Comparison of ENCODE assay signal across 20 mouse cellular contexts in the genomic region with DNA sequence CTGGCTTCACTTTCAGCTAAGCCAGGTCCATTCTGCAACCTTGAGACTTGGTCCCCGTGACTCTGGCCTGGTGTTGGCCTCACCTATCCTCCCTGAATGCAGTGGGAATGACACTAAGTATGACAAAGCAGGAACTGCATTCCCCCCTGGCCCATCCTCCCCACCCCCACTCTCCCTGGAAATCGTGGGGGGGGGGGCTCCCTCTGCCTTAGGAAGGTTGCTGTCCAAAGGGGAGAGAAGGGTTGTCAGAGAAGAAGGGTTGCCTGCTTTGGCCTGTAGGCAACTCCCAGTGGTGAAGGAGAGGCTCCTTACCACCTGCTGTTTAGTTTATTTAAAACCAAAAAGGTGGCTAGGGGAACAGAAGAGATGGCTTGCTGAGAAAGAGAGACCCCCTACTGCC. TPM values are rescaled to one million over a fixed set of nuclear protein-coding genes. Genes with fewer than 3 reads are reported as not detected.
DNase-seq lines count a peak whose midpoint lies in the region; ATAC-seq and TF ChIP-seq lines count a peak whose summit lies in the region.
"Had no signal": no experiment of that assay in that cellular context is flagged by ENCODE, and none has a peak within 500 bp of the region (broad histone marks: within the 10 kb centered on the region; RNA-seq: fewer than 3 reads in every experiment).

No protein-coding gene starts in this region.

- H3K27me3 ChIP-seq in erythroblast, embryonic 14.5 days (ENCODE audit: control insufficient read depth) = peaks cover 10% of the 10 kb centered on the region
- H3K27me3 ChIP-seq in hindbrain, embryonic 12.5 days = peaks cover 12% of the 10 kb centered on the region
- H3K27me3 ChIP-seq in hindbrain, postnatal 0 days (ENCODE audit: insufficient read depth, low read length) = no peaks in the 10 kb centered on the region
- peaks cover 24% of the 10 kb centered on the region for H3K27me3 ChIP-seq in liver, embryonic 13.5 days

- TF ChIP-seq POLR2A in bone marrow, adult 2 months (IDR thresholded peaks at IDR 0.05; ENCODE audit: borderline replicate concordance, control insufficient read depth, low read depth, low read length) = no peak

- no peak overlapping the region; the same call in 1 of the 2 replicates for H3K27ac ChIP-seq in hindbrain, embryonic 12.5 days
- H3K27ac ChIP-seq in hindbrain, postnatal 0 days = no peak overlapping the region
- peak overlapping the region; percentile 55 for H3K27ac ChIP-seq in bone marrow, adult 2 months (ENCODE audit: control insufficient read depth, insufficient read depth, low read depth, low read length, poor library complexity)
- H3K27ac ChIP-seq in liver, embryonic 13.5 days = peak overlapping the region; percentile 100
- H3K27ac ChIP-seq: limb, embryonic 15.5 days had no signal

- WGBS in hindbrain, embryonic 12.5 days = 16% methylated on average over 2 of the region's 2 CpGs
- 33% methylated on average over 2 of the region's 2 CpGs for WGBS in hindbrain, postnatal 0 days
- 45% methylated on average over 2 of the region's 2 CpGs for WGBS in bone marrow, adult 2 months
- 34% methylated on average over 2 of the region's 2 CpGs for WGBS in liver, embryonic 13.5 days (ENCODE audit: insufficient replicate concordance)

- no peak overlapping the region; the same call in 1 of the 2 replicates for H3K9ac ChIP-seq in hindbrain, embryonic 12.5 days
- no peak overlapping the region for H3K9ac ChIP-seq in hindbrain, postnatal 0 days (replicated peaks; ENCODE audit: low read length)
- H3K9ac ChIP-seq in liver, embryonic 13.5 days = peak overlapping the region; percentile 91
- H3K9ac ChIP-seq: forebrain, postnatal 0 days; limb, embryonic 15.5 days had no signal

- no peak for TF ChIP-seq CTCF in hindbrain, postnatal 0 days (IDR thresholded peaks at IDR 0.05; ENCODE audit: low read depth)
- TF ChIP-seq CTCF in bone marrow, adult 2 months (IDR thresholded peaks at IDR 0.05; ENCODE audit: control insufficient read depth, insufficient read depth, low read length) = no peak

- no peak for DNase-seq in hindbrain, postnatal 0 days (ENCODE audit: low spot score)
- DNase-seq in liver, embryonic 13.5 days = no peak
- DNase-seq in frontal cortex, postnatal 10 days (ENCODE audit: low spot score in 2 of 2) = no peak
- DNase-seq in B cell, adult 2 months = no peak
- DNase-seq: adrenal gland, postnatal 14 days; cerebellum, adult 8-10 months; forebrain, postnatal 0 days; heart, adult 18-20 months; kidney, adult 9 months; kidney, postnatal 36 days; retina, postnatal 1 day; thymus, adult 18-20 months had no signal

- H3K4me1 ChIP-seq in erythroblast, embryonic 14.5 days (ENCODE audit: control insufficient read depth) = peaks cover 95% of the 10 kb centered on the region
- H3K4me1 ChIP-seq in hindbrain, embryonic 12.5 days = peaks cover 16% of the 10 kb centered on the region
- peaks cover 8% of the 10 kb centered on the region for H3K4me1 ChIP-seq in hindbrain, postnatal 0 days (ENCODE audit: insufficient read depth, low read length)
- H3K4me1 ChIP-seq in bone marrow, adult 2 months (ENCODE audit: control insufficient read depth, insufficient read depth, low read length) = no peaks in the 10 kb centered on the region; the same call in 1 of the 2 replicates
- peaks cover 90% of the 10 kb centered on the region for H3K4me1 ChIP-seq in liver, embryonic 13.5 days (replicated peaks)

- H3K4me3 ChIP-seq in erythroblast, embryonic 14.5 days (replicated peaks) = peak overlapping the region; percentile 67
- H3K4me3 ChIP-seq in hindbrain, embryonic 12.5 days = no peak overlapping the region
- H3K4me3 ChIP-seq in hindbrain, postnatal 0 days (ENCODE audit: low read length) = no peak overlapping the region
- H3K4me3 ChIP-seq in bone marrow, adult 2 months (replicated peaks; ENCODE audit: control insufficient read depth, low read depth, low read length) = peak overlapping the region; percentile 0
- peak overlapping the region; percentile 47 for H3K4me3 ChIP-seq in liver, embryonic 13.5 days (replicated peaks)
- H3K4me3 ChIP-seq: limb, embryonic 15.5 days had no signal

- 0 out of 2 replicates have a peak overlapping the region, but pooled peaks have one; percentile 15 for H3K4me2 ChIP-seq in hindbrain, embryonic 12.5 days (replicated peaks)
- no peak overlapping the region for H3K4me2 ChIP-seq in hindbrain, postnatal 0 days (ENCODE audit: low read depth, low read length)
- H3K4me2 ChIP-seq in liver, embryonic 13.5 days = peak overlapping the region; percentile 79
- H3K4me2 ChIP-seq: limb, embryonic 15.5 days had no signal

- peaks cover 10% of the 10 kb centered on the region for H3K9me3 ChIP-seq in erythroblast, embryonic 14.5 days (ENCODE audit: control insufficient read depth, low read length)
- no peaks in the 10 kb centered on the region for H3K9me3 ChIP-seq in hindbrain, embryonic 12.5 days (replicated peaks)
- H3K9me3 ChIP-seq in hindbrain, postnatal 0 days (ENCODE audit: low read length) = no peaks in the 10 kb centered on the region
- H3K9me3 ChIP-seq in liver, embryonic 13.5 days (replicated peaks) = peaks cover 1% of the 10 kb centered on the region
- H3K9me3 ChIP-seq: limb, embryonic 15.5 days had no signal

- H3K36me3 ChIP-seq in erythroblast, embryonic 14.5 days (ENCODE audit: control insufficient read depth) = peaks cover 55% of the 10 kb centered on the region
- no peaks in the 10 kb centered on the region for H3K36me3 ChIP-seq in hindbrain, embryonic 12.5 days
- no peaks in the 10 kb centered on the region for H3K36me3 ChIP-seq in hindbrain, postnatal 0 days (ENCODE audit: insufficient read depth, low read length)
- H3K36me3 ChIP-seq in liver, embryonic 13.5 days = no peaks in the 10 kb centered on the region
- H3K36me3 ChIP-seq: limb, embryonic 15.5 days had no signal

- no peak for ATAC-seq in erythroblast, adult 5-6 weeks (replicated peaks; ENCODE audit: low FRiP score, poor library complexity, severe bottlenecking)
- no peak for ATAC-seq in hindbrain, embryonic 12.5 days (ENCODE audit: low FRiP score)
- no peak for ATAC-seq in hindbrain, postnatal 0 days
- no peak for ATAC-seq in liver, embryonic 13.5 days (ENCODE audit: low read depth)
- ATAC-seq: forebrain, postnatal 0 days had no signal

RNA-seq across cellular contexts. Expression of a gene that starts 7.6 kb away (rescaled TPM):
- polyA plus RNA-seq in erythroblast, embryonic 14.5 days (2012) = 575 and 672 TPM in 2 replicates
- total RNA-seq in erythroblast, adult 5-6 weeks (2015; ENCODE audit: low replicate concordance) = 4,977 and 5,433 TPM in 2 replicates
- total RNA-seq in erythroblast, adult 5-6 weeks (2017; ENCODE audit: low replicate concordance) = 6,454 and 7,565 TPM in 2 replicates
- polyA plus RNA-seq in hindbrain, embryonic 12.5 days (2016; fragmentation: Nextera tagmentation; extraction: Ambion mirVana) = 30.8 and 33.5 TPM in 2 replicates
- 0.22 and 0.84 TPM in 2 replicates for total RNA-seq in hindbrain, postnatal 0 days (2014; rRNA removed)
- polyA plus RNA-seq in hindbrain, postnatal 0 days (2015; fragmentation: Nextera tagmentation; extraction: Ambion mirVana) = 0.48 and 0.54 TPM in 2 replicates
- 762 and 950 TPM in 2 replicates for polyA plus RNA-seq in bone marrow, adult 2 months (2011; ENCODE audit: insufficient read depth, insufficient read length, low replicate concordance, missing spikeins)
- polyA plus RNA-seq in liver, embryonic 13.5 days (2015; fragmentation: Nextera tagmentation; extraction: Ambion mirVana) = 734 and 914 TPM in 2 replicates
- polyA plus RNA-seq: small intestine, adult 2 months had no signal

RNA-seq across cellular contexts. Expression of a gene that starts 19.6 kb away (rescaled TPM):
- polyA plus RNA-seq in erythroblast, embryonic 14.5 days (2012) = 1.8 and 2.1 TPM in 2 replicates
- total RNA-seq in erythroblast, adult 5-6 weeks (2015; ENCODE audit: low replicate concordance) = 3.1 TPM in 1 of 2 replicates, not detected in the other
- 2.7 and 7.5 TPM in 2 replicates for total RNA-seq in erythroblast, adult 5-6 weeks (2017; ENCODE audit: low replicate concordance)
- 125 and 140 TPM in 2 replicates for polyA plus RNA-seq in hindbrain, embryonic 12.5 days (2016; fragmentation: Nextera tagmentation; extraction: Ambion mirVana)
- 310 and 349 TPM in 2 replicates for total RNA-seq in hindbrain, postnatal 0 days (2014; rRNA removed)
- polyA plus RNA-seq in hindbrain, postnatal 0 days (2015; fragmentation: Nextera tagmentation; extraction: Ambion mirVana) = 114 and 125 TPM in 2 replicates
- 2.3 and 3.2 TPM in 2 replicates for polyA plus RNA-seq in bone marrow, adult 2 months (2011; ENCODE audit: insufficient read depth, insufficient read length, low replicate concordance, missing spikeins)
- polyA plus RNA-seq in liver, embryonic 13.5 days (2015; fragmentation: Nextera tagmentation; extraction: Ambion mirVana) = 1.5 and 1.7 TPM in 2 replicates
- total RNA-seq: heart, postnatal 25 days; megakaryocyte-erythroid progenitor cell, adult 5-6 weeks had no signal

RNA-seq across cellular contexts. Expression of a gene that starts 34.1 kb away (rescaled TPM):
- 579 and 725 TPM in 2 replicates for polyA plus RNA-seq in erythroblast, embryonic 14.5 days (2012)
- 461 and 462 TPM in 2 replicates for total RNA-seq in erythroblast, adult 5-6 weeks (2015; ENCODE audit: low replicate concordance)
- total RNA-seq in erythroblast, adult 5-6 weeks (2017; ENCODE audit: low replicate concordance) = 236 and 290 TPM in 2 replicates
- polyA plus RNA-seq in hindbrain, embryonic 12.5 days (2016; fragmentation: Nextera tagmentation; extraction: Ambion mirVana) = 148 and 157 TPM in 2 replicates
- total RNA-seq in hindbrain, postnatal 0 days (2014; rRNA removed) = 169 and 194 TPM in 2 replicates
- polyA plus RNA-seq in hindbrain, postnatal 0 days (2015; fragmentation: Nextera tagmentation; extraction: Ambion mirVana) = 165 and 176 TPM in 2 replicates
- 207 and 269 TPM in 2 replicates for polyA plus RNA-seq in bone marrow, adult 2 months (2011; ENCODE audit: insufficient read depth, insufficient read length, low replicate concordance, missing spikeins)
- 388 and 390 TPM in 2 replicates for polyA plus RNA-seq in liver, embryonic 13.5 days (2015; fragmentation: Nextera tagmentation; extraction: Ambion mirVana)

RNA-seq across cellular contexts. Expression of a gene that starts 54.1 kb away (rescaled TPM):
- 10.3 and 12.3 TPM in 2 replicates for polyA plus RNA-seq in erythroblast, embryonic 14.5 days (2012)
- 19.0 and 22.8 TPM in 2 replicates for total RNA-seq in erythroblast, adult 5-6 weeks (2015; ENCODE audit: low replicate concordance)
- 119 and 258 TPM in 2 replicates for total RNA-seq in erythroblast, adult 5-6 weeks (2017; ENCODE audit: low replicate concordance)
- 101 and 111 TPM in 2 replicates for polyA plus RNA-seq in hindbrain, embryonic 12.5 days (2016; fragmentation: Nextera tagmentation; extraction: Ambion mirVana)
- total RNA-seq in hindbrain, postnatal 0 days (2014; rRNA removed) = 53.7 and 63.7 TPM in 2 replicates
- 74.6 and 76.1 TPM in 2 replicates for polyA plus RNA-seq in hindbrain, postnatal 0 days (2015; fragmentation: Nextera tagmentation; extraction: Ambion mirVana)
- 95.0 and 126 TPM in 2 replicates for polyA plus RNA-seq in bone marrow, adult 2 months (2011; ENCODE audit: insufficient read depth, insufficient read length, low replicate concordance, missing spikeins)
- 70.0 and 81.5 TPM in 2 replicates for polyA plus RNA-seq in liver, embryonic 13.5 days (2015; fragmentation: Nextera tagmentation; extraction: Ambion mirVana)

RNA-seq across cellular contexts. Expression of a gene that starts 56.5 kb away (rescaled TPM):
- polyA plus RNA-seq in erythroblast, embryonic 14.5 days (2012) = 1.8 and 2.6 TPM in 2 replicates
- 85.7 and 90.1 TPM in 2 replicates for total RNA-seq in erythroblast, adult 5-6 weeks (2015; ENCODE audit: low replicate concordance)
- 26.3 and 56.1 TPM in 2 replicates for total RNA-seq in erythroblast, adult 5-6 weeks (2017; ENCODE audit: low replicate concordance)
- polyA plus RNA-seq in hindbrain, embryonic 12.5 days (2016; fragmentation: Nextera tagmentation; extraction: Ambion mirVana) = 96.9 and 101 TPM in 2 replicates
- total RNA-seq in hindbrain, postnatal 0 days (2014; rRNA removed) = 85.6 and 98.5 TPM in 2 replicates
- polyA plus RNA-seq in hindbrain, postnatal 0 days (2015; fragmentation: Nextera tagmentation; extraction: Ambion mirVana) = 98.4 and 104 TPM in 2 replicates
- polyA plus RNA-seq in bone marrow, adult 2 months (2011; ENCODE audit: insufficient read depth, insufficient read length, low replicate concordance, missing spikeins) = 57.7 and 87.0 TPM in 2 replicates
- polyA plus RNA-seq in liver, embryonic 13.5 days (2015; fragmentation: Nextera tagmentation; extraction: Ambion mirVana) = 59.5 and 63.3 TPM in 2 replicates

Comparison
In these comparisons a context has a peak if more than half of its experiments do, and no peak if none do; other contexts are left out.
1. RNA of a gene that starts 7.6 kb away (polyA plus RNA-seq): 762 to 950 TPM in bone marrow, adult 2 months, 734 to 914 TPM in liver, embryonic 13.5 days, 575 to 672 TPM in erythroblast, embryonic 14.5 days and 30.8 to 33.5 TPM in hindbrain, embryonic 12.5 days; 0.48 to 0.54 TPM in hindbrain, postnatal 0 days; every median in the first group is over 10 times any median in the second.
2. H3K4me3 ChIP-seq: peak in erythroblast, embryonic 14.5 days (single experiment), bone marrow, adult 2 months (single experiment) and liver, embryonic 13.5 days (single experiment); none in hindbrain, embryonic 12.5 days (single experiment) and hindbrain, postnatal 0 days (single experiment).
3. H3K27ac ChIP-seq: peak in bone marrow, adult 2 months (single experiment) and liver, embryonic 13.5 days (single experiment); none in hindbrain, embryonic 12.5 days (single experiment) and hindbrain, postnatal 0 days (single experiment).
4. RNA of a gene that starts 19.6 kb away (polyA plus RNA-seq): 125 to 140 TPM in hindbrain, embryonic 12.5 days and 114 to 125 TPM in hindbrain, postnatal 0 days; 2.3 to 3.2 TPM in bone marrow, adult 2 months, 1.8 to 2.1 TPM in erythroblast, embryonic 14.5 days and 1.5 to 1.7 TPM in liver, embryonic 13.5 days; every median in the first group is over 10 times any median in the second.